Mouse (Mus musculus) heart, postnatal 36 days (tissue): ENCODE results near the gene Mtf2. TPM values are rescaled to one million over a fixed set of nuclear protein-coding genes. Genes with fewer than 3 reads are reported as not detected.
"Not testable (repeated sequence)": the region's sequence is repeated elsewhere in the genome, so short reads cannot be mapped to it uniquely, and the experiment has no call there.

Experiments used
- DNase-seq, 2 experiments: peaks; one replicate each; pipeline ENCODE4 v3.0.0; 2021 to 2022
- intact Hi-C: fragments of 180-260 bp; cut with DNase I; formaldehyde crosslinking; loops from one replicate; pipeline ENCODE4 v1.15.1; 2025
- total RNA-seq, 2 experiments: library from RNA; stranded (reverse); gene quantifications; 2 replicates each; pipeline ENCODE4 v1.2.3; 2021

Mtf2 gene
- total RNA-seq = 10 to 100 TPM; 10.8 to 13.8 TPM

- intact Hi-C loops = loop anchor here (1.0 to 10.0 kb wide), 4 partner anchors 67 to 599 kb away; partner anchors contain the start of genes Ccdc18, Dgkq, Dr1 and Idua
Measured at GRCm38 (mm10) chr5:108065465-108066411, at the start of gene Mtf2. TSS of gene Mtf2 (plus strand) at chr5:108065674.

GRCm38 (mm10) chr5:108017232-108017631 is 48.2 kb upstream of the Mtf2 start:
- intact Hi-C loops = no loop called here
- no peak for DNase-seq

More at GRCm38 (mm10) chr5:108065465-108066411, at the start of gene Mtf2:
- peak; percentile 98 for DNase-seq

GRCm38 (mm10) chr5:108019367-108019766 is 46.1 kb upstream of the Mtf2 start:
- no peak for DNase-seq
- intact Hi-C loops = no loop called here

- no peak for DNase-seq
- intact Hi-C loops = no loop called here
Measured at GRCm38 (mm10) chr5:108021346-108021745, 44.1 kb upstream of the Mtf2 start.

GRCm38 (mm10) chr5:108028230-108028629 is 37.2 kb upstream of the Mtf2 start:
- intact Hi-C loops = no loop called here
- no peak for DNase-seq

- intact Hi-C loops, DNase-seq: not testable (repeated sequence)
Measured at GRCm38 (mm10) chr5:108028797-108029536, 36.5 kb upstream of the Mtf2 start.

- intact Hi-C loops = loop anchor here (2.0 to 10.0 kb wide), 3 partner anchors 109 to 285 kb away; partner anchors contain the start of genes Dr1 and Pigg
- DNase-seq = peak in 1 of 2 experiments; percentile 10
Measured at GRCm38 (mm10) chr5:108029968-108030367, 35.5 kb upstream of the Mtf2 start.

GRCm38 (mm10) chr5:108031267-108031666 is 34.2 kb upstream of the Mtf2 start:
- no peak for DNase-seq
- intact Hi-C loops = loop anchor here (2.0 to 10.0 kb wide), 3 partner anchors 110 to 284 kb away; partner anchors contain the start of genes Dr1 and Pigg

GRCm38 (mm10) chr5:108034194-108034593 is 31.3 kb upstream of the Mtf2 start:
- intact Hi-C loops = loop anchor here (2.0 to 10.0 kb wide), 3 partner anchors 49 to 281 kb away; partner anchors contain the start of genes Dr1 and Pigg
- peak; percentile 7 to 11 for DNase-seq

GRCm38 (mm10) chr5:108035523-108035922 is 30.0 kb upstream of the Mtf2 start:
- intact Hi-C loops = loop anchor here (2.0 to 10.0 kb wide), 3 partner anchors 47 to 279 kb away; partner anchors contain the start of genes Dr1 and Pigg
- DNase-seq = no peak

- intact Hi-C loops = no loop called here
- DNase-seq = no peak
Measured at GRCm38 (mm10) chr5:108042061-108042460, 23.4 kb upstream of the Mtf2 start.

- intact Hi-C loops = no loop called here
Measured at GRCm38 (mm10) chr5:108043908-108044307, 21.6 kb upstream of the Mtf2 start.

GRCm38 (mm10) chr5:108049711-108050268 is 15.7 kb upstream of the Mtf2 start:
- intact Hi-C loops = no loop called here
- DNase-seq = no peak

More at GRCm38 (mm10) chr5:108043908-108044307, 21.6 kb upstream of the Mtf2 start:
- no peak for DNase-seq

GRCm38 (mm10) chr5:108051026-108051425 is 14.4 kb upstream of the Mtf2 start:
- no peak for DNase-seq
- intact Hi-C loops = no loop called here

GRCm38 (mm10) chr5:108051727-108052126 is 13.7 kb upstream of the Mtf2 start:
- intact Hi-C loops, DNase-seq: not testable (repeated sequence)

GRCm38 (mm10) chr5:108052200-108052599 is 13.3 kb upstream of the Mtf2 start:
- intact Hi-C loops = no loop called here
- DNase-seq = no peak

- no peak for DNase-seq
Measured at GRCm38 (mm10) chr5:108053566-108053965, 11.9 kb upstream of the Mtf2 start.

GRCm38 (mm10) chr5:108060413-108060812 is 5.1 kb upstream of the Mtf2 start:
- intact Hi-C loops = loop anchor here (10.0 kb wide), 2 partner anchors 204 to 604 kb away; partner anchors contain the start of genes Dgkq, Dr1 and Idua
- no peak for DNase-seq

More at GRCm38 (mm10) chr5:108053566-108053965, 11.9 kb upstream of the Mtf2 start:
- intact Hi-C loops = no loop called here

GRCm38 (mm10) chr5:108072301-108072700 is 6.8 kb downstream of the Mtf2 start:
- intact Hi-C loops = no loop called here

GRCm38 (mm10) chr5:108076241-108076640 is 10.8 kb downstream of the Mtf2 start:
- no peak for DNase-seq
- intact Hi-C loops = no loop called here

More at GRCm38 (mm10) chr5:108072301-108072700, 6.8 kb downstream of the Mtf2 start:
- no peak for DNase-seq
